Mouse (Mus musculus) heart, adult 2 months (tissue): ENCODE measurements around the gene S100pbp.

Experiments used
- CTCF ChIP-seq: fragments of 200-600 bp; IDR thresholded peaks from 2 replicates; pipeline ENCODE4 v1.8.1; 2022; ENCODE audit warnings: antibody characterized with exemption, mild to moderate bottlenecking, moderate library complexity
- EP300 ChIP-seq: fragments of 200-500 bp; IDR thresholded peaks from 2 replicates; pipeline ENCODE4 v1.6.1; 2011; ENCODE audit warnings: low read depth, low read length, control low read depth; ENCODE audit not compliant: insufficient read depth

DNA sequence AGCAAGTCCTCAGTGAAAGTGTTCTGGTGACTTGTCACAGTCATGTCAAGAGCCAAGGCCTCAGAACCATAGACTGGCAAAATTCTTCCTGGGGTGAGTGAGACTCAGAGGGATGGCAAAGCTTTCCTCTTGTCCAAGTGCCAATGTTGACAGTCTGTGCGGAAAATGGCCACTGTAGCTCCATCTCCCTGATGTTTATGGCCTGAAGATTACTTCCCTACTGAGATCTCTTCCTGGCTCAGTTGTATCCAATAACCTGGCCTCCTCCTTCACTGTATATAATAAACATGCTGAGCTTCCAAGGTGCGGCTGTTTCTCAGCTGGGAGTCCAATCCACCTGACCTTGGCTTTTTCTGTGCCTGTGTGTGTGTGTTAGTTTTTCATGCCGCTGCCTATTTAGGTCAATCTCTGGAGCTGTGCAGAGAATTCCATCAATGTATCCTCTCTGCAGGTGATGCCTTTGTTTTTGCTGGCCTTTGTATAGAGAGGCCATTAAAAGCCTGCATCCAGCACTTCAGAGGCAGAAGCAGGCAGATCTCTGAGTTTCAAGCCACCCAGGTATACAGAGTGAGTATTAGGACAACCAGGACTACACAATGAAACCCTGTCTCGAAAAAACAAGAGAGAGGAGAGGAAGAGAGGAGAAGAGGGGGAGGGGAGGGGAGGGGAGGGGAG lies 27.8 kb downstream of the S100pbp start:
- no peak for TF ChIP-seq CTCF
- no peak for TF ChIP-seq EP300
